Mouse (Mus musculus) retina, postnatal 7 days (tissue): Measurements from ENCODE around the gene Acsf3.

Experiments used
- DNase-seq: peaks from one replicate; pipeline ENCODE4 v3.0.0-alpha.2; 2012; ENCODE audit warnings: low read depth, low spot score

Acsf3 gene

DNA sequence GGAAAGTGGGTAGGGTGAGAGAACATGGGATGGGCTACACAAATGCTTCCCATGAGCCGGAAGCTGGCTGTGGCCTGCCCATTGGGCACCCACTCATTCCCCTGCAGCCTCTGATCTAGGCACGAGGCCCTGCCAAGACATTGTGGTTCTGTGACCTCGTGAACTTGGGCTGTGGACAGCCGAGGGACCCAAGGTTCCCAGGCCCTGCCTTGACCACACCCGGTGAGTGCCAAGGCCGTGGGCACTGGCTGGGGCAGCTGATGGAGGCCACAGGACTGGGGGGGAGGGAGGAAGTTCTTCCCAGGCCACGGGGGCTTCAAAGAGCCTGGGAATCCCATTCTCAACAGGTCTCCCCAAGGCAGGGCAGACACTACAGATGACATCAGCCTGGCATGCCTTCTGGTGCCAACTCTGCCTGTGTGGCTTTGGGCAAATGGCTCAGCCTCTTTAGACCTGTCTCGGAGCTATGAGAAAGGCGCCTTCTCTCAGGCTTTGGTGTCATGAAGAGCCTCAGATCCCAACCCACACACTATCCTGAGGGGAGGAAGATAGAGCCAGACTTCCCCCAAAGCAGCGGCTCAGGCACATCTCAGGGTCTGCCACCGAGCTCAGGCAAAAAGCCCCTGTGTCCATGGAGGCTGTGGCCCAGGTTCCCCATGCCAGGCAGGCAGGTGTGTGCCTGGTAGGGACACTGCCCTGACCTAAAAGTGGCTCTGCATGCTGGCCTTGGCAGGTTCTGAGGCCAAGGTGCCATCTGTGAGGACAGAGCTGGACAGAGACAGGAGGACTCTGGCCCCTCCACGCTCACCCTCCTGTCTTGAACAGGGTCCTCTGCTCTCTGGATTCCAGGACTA lies 76.6 kb downstream of the Acsf3 start:
- no peak for DNase-seq

- no peak for DNase-seq
These were observed 77.2 kb downstream of the Acsf3 start for GRCm38 (mm10) chr8:122852546-122852905.

- no peak for DNase-seq
These were observed 78.1 kb downstream of the Acsf3 start for GRCm38 (mm10) chr8:122853340-122853771.

DNA sequence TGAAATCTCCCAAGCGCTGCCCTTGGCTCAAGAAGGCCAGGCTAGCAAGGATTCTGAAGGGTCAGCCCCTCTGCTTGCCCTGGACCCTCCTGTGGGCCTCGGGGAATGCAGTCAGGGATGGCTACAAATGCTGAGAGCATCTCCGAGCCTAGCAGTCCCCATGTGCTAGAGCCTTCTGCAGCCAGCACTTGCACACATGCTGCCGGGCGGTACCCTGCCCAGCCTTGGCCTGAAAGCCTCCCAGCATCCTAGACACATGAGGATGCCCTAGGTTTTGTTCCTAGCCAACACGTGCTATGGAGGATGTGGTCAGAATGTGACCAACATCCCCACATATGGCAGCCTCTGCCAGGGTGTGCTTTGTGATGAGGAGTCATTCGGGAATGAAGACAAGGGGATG lies 79.1 kb downstream of the Acsf3 start:
- DNase-seq = no peak

DNA sequence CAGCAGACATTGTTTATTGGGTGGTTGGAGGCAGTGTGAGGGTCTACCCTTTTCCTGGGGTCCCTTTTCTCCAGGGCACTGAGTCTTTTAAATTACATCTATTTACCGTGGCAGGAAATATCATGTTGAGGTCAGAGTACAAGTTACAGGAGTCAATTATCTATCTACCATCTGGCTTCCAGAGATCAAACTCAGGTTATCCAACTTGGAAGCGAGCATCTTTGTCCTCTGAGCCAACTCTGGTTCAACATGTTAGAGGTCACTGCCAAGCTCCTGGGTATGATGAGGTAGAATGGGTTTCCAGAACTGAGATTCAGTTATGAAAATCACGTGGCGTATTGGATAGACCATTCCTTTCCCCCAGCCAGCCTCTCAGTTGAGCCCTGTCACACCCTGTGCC lies 79.8 kb downstream of the Acsf3 start:
- DNase-seq = no peak

GRCm38 (mm10) chr8:122856288-122856687 lies 81.0 kb downstream of the Acsf3 start:
- no peak for DNase-seq

- DNase-seq = no peak
These were observed 84.6 kb downstream of the Acsf3 start for GRCm38 (mm10) chr8:122859843-122860242.

- DNase-seq = no peak
These were observed 89.4 kb downstream of the Acsf3 start for GRCm38 (mm10) chr8:122864719-122865129.

DNA sequence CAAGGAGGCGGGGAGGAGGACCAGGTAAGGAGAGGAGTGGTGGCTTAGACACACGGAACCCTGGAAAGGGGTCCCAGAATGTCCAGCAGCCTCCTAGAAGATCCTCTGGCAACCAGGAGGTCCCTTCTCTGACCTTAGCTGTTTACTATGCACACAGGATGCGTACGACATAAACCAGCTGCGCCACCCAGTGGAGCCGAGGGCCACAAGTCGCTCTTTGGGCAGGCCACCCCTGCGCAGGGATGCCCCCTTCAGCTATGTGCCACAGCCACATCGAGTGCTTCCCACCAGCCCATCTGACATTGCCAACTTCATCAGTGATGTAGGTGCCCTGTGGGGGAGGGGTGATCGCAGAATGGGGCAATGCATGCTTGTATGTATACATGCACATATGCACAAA lies 90.2 kb downstream of the Acsf3 start:
- DNase-seq = no peak

GRCm38 (mm10) chr8:122866231-122866630 lies 90.9 kb downstream of the Acsf3 start:
- no peak for DNase-seq
